Mouse (Mus musculus): ENCODE measurements around the gene Plxna1. TPM values are rescaled to one million over a fixed set of nuclear protein-coding genes. Genes with fewer than 3 reads are reported as not detected.

The Plxna1 gene
- total RNA-seq, 1 experiment from 2014 or later: 68.8 TPM

DNA sequence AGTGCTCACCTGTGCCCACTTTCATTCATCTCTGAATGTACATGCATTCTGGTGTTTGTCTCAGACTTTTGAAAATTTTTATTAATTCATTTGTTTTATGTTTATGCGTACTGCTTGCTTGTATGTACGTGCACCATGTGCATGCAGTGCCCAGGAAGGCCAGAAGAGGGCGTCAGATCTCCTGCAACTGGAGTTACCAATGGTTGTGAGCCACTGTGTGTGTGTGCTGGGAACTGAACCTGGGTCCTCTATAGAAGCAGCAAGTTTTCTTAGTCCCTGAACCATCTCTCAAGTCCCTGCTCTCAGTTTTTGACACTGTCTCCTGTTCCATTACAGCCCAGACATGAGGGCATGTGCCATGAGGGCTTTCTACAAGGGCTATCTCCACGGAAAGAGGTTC is 79.3 kb downstream of the Plxna1 start:
- DNase-seq: no peak

- DNase-seq: no peak
These were observed 79.8 kb downstream of the Plxna1 start for GRCm38 (mm10) chr6:89282626-89283025.

- DNase-seq: no peak
These were observed 80.7 kb downstream of the Plxna1 start for GRCm38 (mm10) chr6:89281492-89282332.

DNA sequence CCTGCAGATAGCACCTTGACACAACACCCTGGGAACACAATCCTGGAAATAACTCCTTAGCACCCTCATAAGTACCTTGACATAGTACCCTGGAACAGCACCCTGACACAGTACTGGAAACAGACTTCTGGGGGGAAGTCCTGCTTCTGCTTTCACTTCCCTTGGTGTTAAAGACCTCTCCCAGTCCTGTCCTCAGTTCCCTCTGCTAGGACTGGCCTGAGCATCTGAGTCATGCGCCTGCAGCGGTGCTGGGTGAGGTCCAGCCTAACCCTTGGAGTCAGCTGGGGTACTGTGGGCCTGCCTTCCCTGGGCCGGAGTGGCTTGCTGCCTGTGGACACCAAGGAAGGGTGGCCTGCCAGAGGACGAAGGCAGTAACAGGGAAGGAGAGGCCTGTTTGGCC is 81.9 kb downstream of the Plxna1 start:
- peak; percentile 44 for DNase-seq

DNA sequence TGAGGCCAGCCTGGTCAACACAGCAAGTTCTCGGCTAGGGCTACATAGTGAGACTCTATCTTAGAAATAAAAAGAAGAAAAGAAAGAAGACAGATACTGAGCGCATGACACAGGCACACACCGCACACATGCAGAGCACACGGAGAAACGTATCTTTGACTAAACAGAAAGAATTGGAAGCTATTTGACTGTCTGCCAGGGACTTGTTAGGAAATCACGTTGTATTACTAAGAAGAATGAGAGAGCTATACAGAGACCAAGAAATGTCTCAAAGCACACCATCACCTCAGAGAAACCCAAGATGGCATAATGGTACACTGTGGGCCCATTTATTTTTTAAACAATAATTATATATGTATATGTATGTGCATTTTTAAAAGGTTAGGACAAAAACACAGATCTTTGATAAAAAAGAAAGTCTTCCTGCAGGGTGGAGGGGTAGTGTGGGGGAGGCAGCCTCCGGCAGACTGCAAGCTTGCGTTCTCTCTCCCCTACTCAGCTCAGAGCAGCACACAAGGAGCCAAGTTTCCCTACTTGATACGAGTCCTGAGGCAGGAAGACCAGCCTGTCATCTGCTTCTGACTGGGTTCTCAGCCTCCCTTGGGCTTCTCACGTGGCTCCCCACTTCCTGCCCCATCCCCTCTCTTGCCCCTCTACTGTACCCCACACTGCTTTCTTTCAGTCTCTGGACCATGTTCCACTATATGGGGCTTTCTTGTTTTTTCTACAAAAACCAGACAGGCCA is 90.5 kb downstream of the Plxna1 start:
- DNase-seq: no peak

DNA sequence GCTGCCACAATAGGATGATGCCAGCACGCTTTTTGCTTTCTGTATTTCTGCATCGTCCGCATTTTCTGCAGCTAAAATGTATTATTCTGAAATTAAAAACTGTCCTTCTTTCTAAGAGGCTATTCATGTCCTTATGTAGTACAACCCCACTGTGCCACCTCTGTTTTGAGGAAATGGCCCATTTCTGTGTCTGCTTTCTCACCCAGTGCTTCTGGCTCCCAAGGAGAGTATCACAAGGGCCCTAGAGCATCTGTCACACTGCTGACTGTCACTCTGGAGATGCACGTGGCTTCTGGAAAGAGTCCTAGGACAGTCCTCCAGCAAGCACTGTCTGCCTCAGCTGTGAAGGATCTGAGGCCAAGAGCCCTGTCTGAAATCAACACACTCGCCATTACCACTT is 95.2 kb downstream of the Plxna1 start:
- no peak for DNase-seq

Other genes starting within 250 kb of the Plxna1 start
- 25.8 and 28.5 TPM in 2 replicates for gene Chchd6, start 233.0 kb upstream of the Plxna1 start, total RNA-seq (2021)

Measured in adrenal gland, postnatal 14 days (tissue).